Mouse (Mus musculus) embryonic fibroblast, embryonic 13.5 days (primary cell): ENCODE data around the gene 9530053A07Rik. TPM values are rescaled to one million over a fixed set of nuclear protein-coding genes. Genes with fewer than 3 reads are reported as not detected.
"Not testable (repeated sequence)": the region's sequence is repeated elsewhere in the genome, so short reads cannot be mapped to it uniquely, and the experiment has no call there.

Experiments
- H3K27ac ChIP-seq: 2 replicates; pipeline ENCODE4 v1.5.1; 2012; ENCODE audit warnings: low read length, control low read depth, inconsistent platforms; ENCODE audit not compliant: insufficient read depth
- H3K4me1 ChIP-seq: 2 replicates; pipeline ENCODE4 v1.6.1; 2011; ENCODE audit warnings: low read length; ENCODE audit not compliant: control insufficient read depth, insufficient read depth
- H3K4me3 ChIP-seq: 2 replicates; pipeline ENCODE4 v1.5.1; 2011; ENCODE audit warnings: mild to moderate bottlenecking, control low read depth, low read length; ENCODE audit not compliant: insufficient read depth
- CTCF ChIP-seq: IDR thresholded peaks from 2 replicates; pipeline ENCODE4 v1.5.1; 2011; ENCODE audit warnings: mild to moderate bottlenecking, control low read depth, low read length, moderate library complexity, borderline replicate concordance; ENCODE audit not compliant: insufficient read depth
- POLR2A ChIP-seq: IDR thresholded peaks from 2 replicates; pipeline ENCODE4 v1.6.1; 2011; ENCODE audit warnings: low read depth, mild to moderate bottlenecking, control low read depth, low read length, moderate library complexity
- polyA plus RNA-seq: library from polyadenylated mRNA; stranded (reverse); fragments of >200 nt; gene quantifications from 2 replicates; pipeline ENCODE4 v1.2.4, GENCODE M21; 2011; ENCODE audit warnings: low read depth; ENCODE audit not compliant: missing spikeins, insufficient read length

9530053A07Rik gene
- polyA plus RNA-seq, 1 experiment, result not detected

DNA sequence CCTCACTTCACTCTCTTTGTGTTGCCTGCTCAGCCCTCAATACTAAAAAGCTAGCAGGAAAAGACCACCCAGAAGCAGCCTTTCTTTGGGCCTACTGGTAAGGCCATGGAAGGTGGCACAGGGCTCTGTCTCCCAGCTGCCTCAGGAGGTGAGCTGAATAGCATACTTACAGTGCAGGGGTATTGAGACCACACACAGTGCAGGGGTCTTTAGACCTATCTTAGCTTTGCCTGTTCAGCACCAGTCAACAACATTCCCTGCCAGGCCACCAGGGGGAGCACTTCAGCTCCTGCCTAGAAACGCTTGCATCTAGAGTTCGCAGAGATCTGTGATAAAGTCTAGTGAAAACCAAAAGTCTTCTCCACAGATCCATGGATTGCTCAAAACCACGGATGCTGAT lies 19.0 kb downstream of the 9530053A07Rik start:
- Histone ChIP-seq H3K27ac (no peak overlapping the region), H3K4me3 (no peak overlapping the region), H3K4me1 (no peaks in the 10 kb centered on the region)
- TF ChIP-seq POLR2A (no peak), CTCF (peak; percentile 80)

DNA sequence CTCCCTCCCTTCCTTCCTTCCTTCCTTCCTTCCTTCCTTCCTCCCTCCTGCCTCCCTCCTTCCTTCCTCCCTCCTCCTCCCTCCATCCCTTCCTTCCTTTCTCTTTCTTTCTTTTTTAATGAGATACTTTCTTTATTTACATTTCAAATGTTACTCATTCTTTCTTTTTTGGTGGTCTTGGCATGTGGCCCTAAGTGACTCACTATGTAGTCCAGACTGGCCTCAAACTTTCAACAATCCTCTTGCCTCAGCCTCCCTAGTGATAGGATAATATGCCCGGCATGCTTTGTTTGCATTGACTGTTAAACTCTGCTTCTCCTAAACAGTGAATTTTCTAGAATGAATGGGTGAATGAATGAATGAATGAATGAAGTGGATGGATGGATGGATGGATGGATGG lies 20.6 kb downstream of the 9530053A07Rik start:
- no peak overlapping the region for H3K27ac ChIP-seq
- no peak for TF ChIP-seq POLR2A
- TF ChIP-seq CTCF, result no peak
- H3K4me3 ChIP-seq, result no peak overlapping the region
- H3K4me1 ChIP-seq, result no peaks in the 10 kb centered on the region

DNA sequence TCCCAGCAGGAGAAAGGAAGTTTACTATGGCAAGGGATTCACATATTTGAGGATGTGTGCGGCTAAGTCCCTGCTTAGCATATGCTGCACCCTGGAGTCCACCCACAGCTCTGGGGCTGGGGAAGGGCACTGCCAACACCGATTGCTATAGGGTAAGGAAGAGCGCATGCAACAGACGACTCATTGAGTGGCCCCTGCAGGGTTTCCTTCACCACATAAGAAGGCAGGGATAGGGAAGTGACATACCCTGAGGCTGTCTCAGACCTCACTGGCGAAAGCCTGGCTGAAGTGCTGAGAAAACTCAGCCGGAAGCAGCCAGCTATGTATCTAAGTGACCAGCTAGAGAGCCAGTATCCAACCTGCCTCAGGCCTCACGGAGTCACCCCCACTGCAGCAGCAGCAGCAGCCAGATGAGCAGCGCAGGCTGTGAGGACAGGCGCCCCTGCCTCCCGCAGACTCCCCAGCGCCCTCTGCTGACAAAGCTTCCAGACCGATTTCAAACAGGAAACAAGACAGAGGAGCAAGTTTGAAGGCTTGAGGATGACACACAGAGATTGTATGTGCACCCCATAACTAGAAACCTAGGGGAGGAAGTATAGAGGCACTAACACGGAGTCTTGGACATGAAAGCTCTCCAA lies 22.4 kb downstream of the 9530053A07Rik start:
- Histone ChIP-seq H3K4me3 (no peak overlapping the region), H3K27ac (no peak overlapping the region), H3K4me1 (no peaks in the 10 kb centered on the region)
- peak; percentile 30; the same call in 1 of the 2 replicates for TF ChIP-seq CTCF
- TF ChIP-seq POLR2A, result no peak

DNA sequence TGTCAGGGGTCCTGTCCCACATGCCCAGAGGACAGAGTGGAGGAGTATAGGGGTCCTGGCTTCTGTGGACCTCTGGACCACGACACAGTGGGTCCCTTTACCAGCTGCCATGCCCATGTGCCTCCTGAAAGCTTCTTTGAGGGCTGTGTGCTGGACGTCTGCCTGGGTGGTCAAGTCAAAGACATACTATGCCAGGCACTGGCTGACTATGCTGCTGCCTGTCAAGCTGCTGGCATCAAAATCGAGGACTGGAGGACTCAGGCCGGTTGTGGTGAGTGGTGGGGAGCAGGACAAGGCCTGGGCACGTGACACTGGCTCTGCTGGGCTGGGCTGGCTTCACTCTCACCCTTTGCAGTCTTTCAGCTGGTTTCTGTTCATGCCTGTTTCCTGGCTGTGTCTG lies 24.3 kb downstream of the 9530053A07Rik start:
- H3K27ac ChIP-seq, H3K4me3 ChIP-seq, H3K4me1 ChIP-seq: not testable (repeated sequence)

DNA sequence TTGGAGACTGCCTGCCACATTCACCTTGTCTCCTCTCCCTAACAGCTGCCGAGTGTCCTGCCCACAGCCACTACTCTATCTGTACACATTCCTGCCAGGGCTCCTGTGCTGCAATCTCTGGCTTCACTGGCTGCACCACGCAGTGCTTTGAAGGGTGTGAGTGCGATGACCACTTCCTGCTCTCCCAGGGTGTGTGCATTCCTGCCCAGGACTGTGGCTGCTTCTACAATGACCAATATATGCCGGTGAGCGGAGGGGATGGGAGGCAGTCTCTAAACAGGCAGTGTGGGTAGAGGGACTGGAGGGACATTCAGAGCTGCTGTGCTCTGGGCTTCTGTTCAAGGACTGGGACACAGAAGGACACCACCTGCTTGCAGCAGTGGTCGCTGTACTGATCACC lies 30.0 kb downstream of the 9530053A07Rik start:
- TF ChIP-seq POLR2A (no peak), CTCF (no peak)
- Histone ChIP-seq H3K4me1 (peaks cover 3% of the 10 kb centered on the region; the same call in 1 of the 2 replicates), H3K27ac (no peak overlapping the region), H3K4me3 (no peak overlapping the region)

DNA sequence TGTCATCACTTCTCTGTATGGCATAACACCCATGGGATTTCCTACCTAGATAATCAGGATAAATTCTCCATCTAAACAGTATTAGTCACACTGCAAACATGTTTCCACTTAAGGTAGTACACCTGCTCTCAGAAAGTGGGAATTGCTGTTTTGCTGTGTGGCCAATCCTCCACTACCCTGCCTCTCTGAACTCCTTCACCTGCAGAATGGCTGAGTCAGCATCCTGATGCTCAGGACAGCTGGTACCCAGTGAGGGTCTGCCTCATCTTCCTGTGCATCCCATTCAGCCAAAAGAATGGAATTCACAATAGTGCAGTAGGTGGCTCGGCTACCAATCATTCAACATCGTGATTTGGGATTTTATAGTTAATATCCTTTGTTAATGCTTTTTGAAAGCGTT lies 30.6 kb downstream of the 9530053A07Rik start:
- H3K4me1 ChIP-seq, result peaks cover 3% of the 10 kb centered on the region; the same call in 1 of the 2 replicates
- H3K27ac ChIP-seq, result no peak overlapping the region
- H3K4me3 ChIP-seq, result no peak overlapping the region
- TF ChIP-seq CTCF, result no peak
- no peak for TF ChIP-seq POLR2A

DNA sequence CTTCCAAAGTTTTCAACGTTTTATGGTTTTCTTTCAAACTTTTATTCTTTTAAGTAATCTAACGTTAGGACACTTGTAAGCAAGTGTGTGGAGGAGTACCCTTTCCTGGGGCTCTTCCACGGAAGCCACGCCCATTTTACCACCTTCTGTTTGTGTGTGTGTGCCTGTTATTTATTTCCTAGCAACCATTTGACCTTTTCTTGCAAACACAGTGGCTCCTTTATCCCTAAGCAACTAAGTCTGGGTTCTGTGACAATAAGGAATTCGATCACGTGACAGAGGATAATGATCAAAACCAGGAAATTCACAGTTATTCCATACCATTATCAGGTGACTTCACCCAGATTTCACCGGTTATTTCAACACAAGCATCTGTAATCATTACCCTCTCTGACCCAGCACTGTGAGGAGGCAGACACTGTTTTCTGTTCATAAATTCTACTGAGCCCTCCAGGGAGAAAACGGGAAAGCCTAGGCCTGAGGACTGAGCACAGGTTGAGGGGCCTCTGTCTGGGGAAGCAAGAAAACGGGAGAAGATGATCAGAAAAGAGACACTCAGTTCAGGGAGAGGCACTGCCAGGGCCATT lies 32.0 kb downstream of the 9530053A07Rik start:
- H3K4me1 ChIP-seq, result peaks cover 3% of the 10 kb centered on the region; the same call in 1 of the 2 replicates
- H3K27ac ChIP-seq, result no peak overlapping the region
- TF ChIP-seq POLR2A (no peak), CTCF (no peak)
- H3K4me3 ChIP-seq, result no peak overlapping the region

DNA sequence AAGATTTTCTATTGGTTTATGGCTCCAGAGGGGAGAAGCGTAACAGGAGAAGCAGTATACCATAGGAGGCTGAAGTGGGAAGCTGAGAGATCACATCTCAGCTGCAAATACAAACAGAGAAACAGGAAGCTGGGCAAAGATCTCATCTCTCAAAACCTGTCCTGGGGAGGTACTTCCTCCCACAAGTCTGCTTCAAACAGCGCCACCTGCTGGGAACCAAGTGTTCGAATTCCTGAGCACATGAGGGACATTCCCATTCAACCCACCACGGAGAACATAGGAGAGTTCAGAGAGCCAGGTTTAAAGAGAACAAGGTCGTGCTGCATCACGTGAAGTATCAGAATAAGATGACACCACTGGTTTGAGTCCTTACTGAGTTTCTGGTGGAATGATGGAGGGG lies 36.1 kb downstream of the 9530053A07Rik start:
- Histone ChIP-seq H3K4me1 (peaks cover 7% of the 10 kb centered on the region; the same call in 1 of the 2 replicates), H3K27ac (no peak overlapping the region), H3K4me3 (no peak overlapping the region)
- TF ChIP-seq POLR2A (no peak), CTCF (no peak)

DNA sequence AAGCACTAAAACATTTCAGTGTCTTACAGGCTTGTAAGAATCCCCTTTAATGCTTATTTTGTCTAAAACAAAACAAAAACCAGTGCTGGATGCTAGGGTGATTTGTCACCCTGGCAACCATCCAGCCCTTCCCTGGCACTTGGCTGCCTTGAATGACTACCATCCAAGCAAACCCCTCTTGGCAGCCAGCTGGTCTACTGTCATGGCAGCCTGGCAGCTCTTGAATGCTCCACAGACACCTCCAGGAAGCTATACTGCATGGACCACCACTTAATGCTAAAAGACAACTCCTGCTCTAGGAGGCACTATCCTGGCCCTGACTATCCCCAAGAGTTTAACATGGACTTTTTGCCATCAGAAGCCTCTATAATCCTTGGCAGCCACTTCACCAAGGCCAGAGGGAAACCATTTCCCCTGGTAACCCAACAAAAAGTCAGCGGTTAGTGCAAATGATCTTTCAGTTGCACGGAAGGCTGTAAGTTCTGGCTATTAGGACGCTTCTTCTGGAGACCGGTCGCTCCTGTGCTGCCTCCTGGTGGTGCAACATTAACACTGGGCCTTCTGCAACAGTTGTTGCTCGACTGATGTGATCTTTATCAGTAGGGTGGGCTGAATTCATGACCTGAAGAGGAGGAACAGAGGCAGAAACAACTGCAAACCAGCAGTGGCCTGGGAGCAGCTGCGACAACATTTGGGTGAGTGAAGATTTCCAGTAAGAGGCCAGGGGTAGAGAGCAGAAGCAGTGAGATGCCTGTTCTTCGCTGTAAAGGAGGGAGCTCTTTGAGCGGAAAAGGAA lies 39.3 kb downstream of the 9530053A07Rik start:
- Histone ChIP-seq H3K4me3 (peak overlapping the region; percentile 87), H3K4me1 (peaks cover 7% of the 10 kb centered on the region; the same call in 1 of the 2 replicates), H3K27ac (peak overlapping the region; percentile 58)
- no peak; the same call in 1 of the 2 replicates for TF ChIP-seq POLR2A
- peak; percentile 80 for TF ChIP-seq CTCF
